Mouse (Mus musculus) embryonic facial prominence, embryonic 15.5 days (tissue): Measurements from ENCODE around the gene Nme9. TPM values are rescaled to one million over a fixed set of nuclear protein-coding genes. Genes with fewer than 3 reads are reported as not detected.

Experiments used
- ATAC-seq: fragments of 200-750 bp; cut with Nextera tagmentation; 2 replicates; pipeline ENCODE4 v1.8.0; 2017; ENCODE audit warnings: low read depth, moderate TSS enrichment; ENCODE audit not compliant: insufficient number of reproducible peaks, low FRiP score, low TSS enrichment
- H3K27ac ChIP-seq: fragments of 300-500 bp; sonication (generic); replicated peaks from 2 replicates; pipeline ENCODE4 v1.5.1; 2015; ENCODE audit warnings: mild to moderate bottlenecking, inconsistent platforms
- H3K27me3 ChIP-seq: fragments of 300-500 bp; sonication (generic); 2 replicates; pipeline ENCODE4 v1.6.1; 2015; ENCODE audit warnings: inconsistent platforms
- H3K36me3 ChIP-seq: fragments of 300-500 bp; sonication (generic); 2 replicates; pipeline ENCODE4 v1.6.1; 2015; ENCODE audit warnings: mild to moderate bottlenecking, inconsistent platforms
- H3K4me1 ChIP-seq: fragments of 300-500 bp; sonication (generic); 2 replicates; pipeline ENCODE4 v1.6.1; 2015; ENCODE audit warnings: inconsistent platforms
- H3K4me2 ChIP-seq: fragments of 300-500 bp; sonication (generic); replicated peaks from 2 replicates; pipeline ENCODE4 v1.6.1; 2015; ENCODE audit warnings: mild to moderate bottlenecking, inconsistent platforms
- H3K4me3 ChIP-seq: fragments of 300-500 bp; sonication (generic); replicated peaks from 2 replicates; pipeline ENCODE4 v1.5.1; 2015; ENCODE audit warnings: mild to moderate bottlenecking, inconsistent platforms
- H3K9ac ChIP-seq: fragments of 300-500 bp; sonication (generic); 2 replicates; pipeline ENCODE4 v1.6.1; 2015; ENCODE audit warnings: inconsistent platforms
- H3K9me3 ChIP-seq: fragments of 300-500 bp; sonication (generic); replicated peaks from 2 replicates; pipeline ENCODE4 v1.6.1; 2016; ENCODE audit warnings: inconsistent platforms
- WGBS: fragments of 180-500 bp; shearing (Covaris S2); methylation state at CpG from one replicate; pipeline ENCODE4 v1.1.7; 2015; 5-methylcytosine and 5-hydroxymethylcytosine counted together
- polyA plus RNA-seq: library from polyadenylated mRNA; unstranded; fragments of >200 nt; fragmentation: Nextera tagmentation; extraction: Ambion mirVana; gene quantifications from 2 replicates; pipeline ENCODE4 v1.2.1, GENCODE M21; 2015

Gene Nme9
- polyA plus RNA-seq, 1 experiment from 2014 or later, result 11.2 TPM

DNA sequence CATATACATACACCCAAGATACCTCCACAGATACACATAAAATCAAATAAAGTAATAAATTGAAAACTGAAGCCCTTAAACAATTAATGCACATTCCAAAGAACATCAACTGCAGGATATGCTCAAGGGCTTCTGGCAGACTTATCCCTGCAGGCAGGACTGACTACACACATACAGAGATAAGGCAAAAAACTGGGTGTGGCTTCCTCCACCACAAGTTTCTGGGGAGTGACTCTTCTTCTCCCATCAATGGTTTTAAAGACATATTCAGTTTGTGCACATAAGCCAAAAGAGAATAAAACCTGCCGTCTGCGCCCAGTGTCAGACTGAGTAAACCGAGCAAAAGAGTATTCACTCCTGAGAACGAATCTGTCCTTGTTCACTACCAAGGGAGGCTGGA, 33.9 kb downstream of the Nme9 start:
- H3K4me3 ChIP-seq, result no peak overlapping the region
- ATAC-seq, result no peak

DNA sequence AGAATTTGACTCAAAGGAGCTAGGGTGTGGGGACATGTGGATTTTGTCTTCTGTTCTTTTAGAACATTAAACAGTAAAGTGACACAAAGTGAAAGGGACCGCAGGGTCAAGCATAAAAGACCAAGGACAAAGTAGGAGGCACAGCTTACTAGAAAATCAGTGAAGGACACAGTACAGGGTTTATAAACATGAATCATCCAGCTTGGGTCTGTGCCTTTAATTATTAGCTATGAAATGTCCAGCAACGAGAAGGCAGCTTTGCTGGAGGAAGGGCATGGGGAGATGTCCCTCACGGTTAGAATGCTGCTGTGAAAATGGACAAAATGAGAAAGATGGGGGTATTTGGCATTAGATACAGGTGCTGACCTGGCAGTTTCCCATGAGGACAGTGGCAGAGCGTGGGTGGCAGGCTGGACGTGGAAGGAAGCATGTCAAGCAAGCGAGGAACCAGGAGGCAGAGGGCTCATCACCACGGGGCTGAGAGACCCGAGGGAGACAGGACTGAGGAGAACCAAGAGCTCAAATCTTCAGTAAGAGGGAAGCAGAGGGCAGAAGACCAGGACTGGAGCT, 35.9 kb downstream of the Nme9 start:
- H3K36me3 ChIP-seq, result peaks cover 44% of the 10 kb centered on the region

More for the DNA sequence above, 33.9 kb downstream of the Nme9 start:
- no peak overlapping the region for H3K4me2 ChIP-seq
- no peak overlapping the region for H3K9ac ChIP-seq
- H3K36me3 ChIP-seq, result peaks cover 43% of the 10 kb centered on the region
- H3K27ac ChIP-seq, result no peak overlapping the region
- no peaks in the 10 kb centered on the region for H3K9me3 ChIP-seq
- H3K27me3 ChIP-seq, result no peaks in the 10 kb centered on the region
- WGBS, result 92% methylated on average over 4 of the region's 4 CpGs
- H3K4me1 ChIP-seq, result no peaks in the 10 kb centered on the region

DNA sequence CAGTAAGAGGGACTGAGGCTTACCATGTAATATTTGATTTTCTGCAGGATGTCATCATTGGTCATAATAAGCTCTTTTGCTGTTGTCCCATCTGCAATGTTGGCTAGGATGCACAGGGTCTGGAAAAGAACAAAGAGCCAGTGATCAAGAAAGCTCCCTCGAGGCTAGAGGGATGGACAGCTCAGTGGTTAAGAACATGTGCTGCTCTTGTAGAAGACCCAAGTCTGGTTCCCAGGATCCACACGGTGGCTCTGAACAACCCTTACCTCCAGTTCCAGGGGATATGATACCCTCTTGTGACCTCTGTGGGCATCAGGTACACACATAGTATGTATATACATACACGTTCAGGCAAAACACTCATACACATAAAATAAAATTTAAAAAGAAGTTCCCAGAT, 36.6 kb downstream of the Nme9 start:
- no peaks in the 10 kb centered on the region for H3K9me3 ChIP-seq
- ATAC-seq, result no peak
- no peaks in the 10 kb centered on the region for H3K4me1 ChIP-seq
- 83% methylated on average over 3 of the region's 3 CpGs for WGBS
- H3K27me3 ChIP-seq, result no peaks in the 10 kb centered on the region
- H3K9ac ChIP-seq, result no peak overlapping the region
- H3K4me3 ChIP-seq, result no peak overlapping the region
- no peak overlapping the region for H3K27ac ChIP-seq
- H3K36me3 ChIP-seq, result peaks cover 44% of the 10 kb centered on the region
- H3K4me2 ChIP-seq, result no peak overlapping the region

More for the DNA sequence above, 35.9 kb downstream of the Nme9 start:
- Histone ChIP-seq H3K9ac (no peak overlapping the region), H3K4me1 (no peaks in the 10 kb centered on the region), H3K9me3 (no peaks in the 10 kb centered on the region), H3K4me3 (no peak overlapping the region), H3K27ac (no peak overlapping the region), H3K4me2 (no peak overlapping the region), H3K27me3 (no peaks in the 10 kb centered on the region)
- no peak for ATAC-seq
- 84% methylated on average over 8 of the region's 8 CpGs for WGBS

DNA sequence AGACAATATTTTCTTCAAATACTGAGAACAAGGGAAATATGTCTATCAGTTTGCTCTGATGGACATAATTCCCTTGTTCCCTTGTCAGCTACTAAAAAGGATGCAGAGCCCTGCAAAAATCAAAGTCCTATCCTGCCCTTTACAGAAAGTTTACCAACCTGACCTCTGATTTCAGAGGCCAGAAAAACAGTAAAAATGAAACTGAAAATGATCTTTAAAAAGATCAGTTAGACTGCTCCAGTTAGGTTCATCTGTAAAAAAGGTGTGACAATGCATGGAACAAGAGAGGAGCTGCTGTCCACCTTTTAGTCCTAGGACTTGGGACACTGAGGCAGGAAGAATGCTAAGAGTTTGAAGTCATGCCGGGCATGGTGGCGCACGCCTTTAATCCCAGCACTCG, 39.8 kb downstream of the Nme9 start:
- Histone ChIP-seq H3K4me2 (no peak overlapping the region), H3K4me3 (no peak overlapping the region), H3K27me3 (no peaks in the 10 kb centered on the region), H3K9me3 (no peaks in the 10 kb centered on the region), H3K9ac (no peak overlapping the region), H3K36me3 (peaks cover 47% of the 10 kb centered on the region), H3K27ac (no peak overlapping the region), H3K4me1 (no peaks in the 10 kb centered on the region)
- ATAC-seq, result no peak
- 89% methylated on average over 4 of the region's 4 CpGs for WGBS

DNA sequence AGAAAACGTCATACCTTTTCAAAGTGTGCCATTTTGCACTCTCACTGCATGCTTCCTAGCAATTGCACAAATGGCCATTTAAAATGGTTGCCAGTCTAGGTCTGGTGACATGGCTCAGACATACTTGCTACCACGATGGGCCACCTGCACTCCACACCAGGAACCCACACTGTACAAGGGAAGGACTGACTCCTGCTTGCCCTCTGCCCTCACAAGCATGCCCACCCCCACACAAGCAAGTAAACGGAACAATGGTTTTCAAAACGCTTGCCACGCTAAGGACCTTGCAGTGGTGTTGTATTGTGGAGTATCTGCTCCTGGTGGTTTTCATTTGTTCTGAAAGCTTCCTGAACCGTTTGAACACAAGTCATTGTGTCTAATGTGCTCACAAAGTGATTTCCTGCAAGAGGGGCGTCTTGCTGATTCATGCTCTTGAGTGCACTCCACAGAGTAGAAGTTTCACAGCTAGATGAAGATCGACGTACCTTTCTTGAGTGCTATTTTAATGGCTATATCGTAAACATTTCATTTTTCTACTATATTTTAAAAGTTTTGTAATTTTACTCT, 41.4 kb downstream of the Nme9 start:
- no peak overlapping the region for H3K4me3 ChIP-seq
- H3K4me2 ChIP-seq, result no peak overlapping the region
- no peak overlapping the region for H3K9ac ChIP-seq
- H3K27ac ChIP-seq, result no peak overlapping the region
- no peaks in the 10 kb centered on the region for H3K27me3 ChIP-seq
- no peaks in the 10 kb centered on the region for H3K4me1 ChIP-seq
- WGBS, result 86% methylated on average over 10 of the region's 10 CpGs
- no peak for ATAC-seq
- H3K36me3 ChIP-seq, result peaks cover 42% of the 10 kb centered on the region
- no peaks in the 10 kb centered on the region for H3K9me3 ChIP-seq

DNA sequence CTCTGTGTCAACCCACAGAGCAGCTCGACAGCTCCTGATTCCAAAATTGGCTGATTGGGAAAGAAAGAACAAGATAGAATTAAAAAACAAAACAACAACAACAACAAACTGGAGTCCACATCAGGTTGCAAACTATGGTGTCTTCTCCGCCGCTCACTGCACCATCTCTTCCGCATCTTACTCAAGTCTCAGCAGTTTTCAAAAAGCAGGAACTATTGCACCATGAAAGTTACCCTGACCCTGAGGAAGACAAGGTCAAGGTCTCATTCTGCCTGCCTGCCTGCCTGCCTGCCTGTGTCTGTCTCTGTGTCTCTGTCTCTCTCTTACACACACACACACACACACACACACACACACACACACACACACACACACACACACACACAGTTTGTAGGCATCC, 48.1 kb downstream of the Nme9 start:
- H3K9me3 ChIP-seq, result no peaks in the 10 kb centered on the region
- ATAC-seq, result no peak
- H3K36me3 ChIP-seq, result peaks cover 29% of the 10 kb centered on the region
- H3K27ac ChIP-seq, result no peak overlapping the region
- H3K4me2 ChIP-seq, result no peak overlapping the region
- no peaks in the 10 kb centered on the region for H3K27me3 ChIP-seq
- no peak overlapping the region for H3K4me3 ChIP-seq
- no peak overlapping the region for H3K9ac ChIP-seq
- no peaks in the 10 kb centered on the region for H3K4me1 ChIP-seq
- WGBS, result 92% methylated on average over 4 of the region's 4 CpGs

DNA sequence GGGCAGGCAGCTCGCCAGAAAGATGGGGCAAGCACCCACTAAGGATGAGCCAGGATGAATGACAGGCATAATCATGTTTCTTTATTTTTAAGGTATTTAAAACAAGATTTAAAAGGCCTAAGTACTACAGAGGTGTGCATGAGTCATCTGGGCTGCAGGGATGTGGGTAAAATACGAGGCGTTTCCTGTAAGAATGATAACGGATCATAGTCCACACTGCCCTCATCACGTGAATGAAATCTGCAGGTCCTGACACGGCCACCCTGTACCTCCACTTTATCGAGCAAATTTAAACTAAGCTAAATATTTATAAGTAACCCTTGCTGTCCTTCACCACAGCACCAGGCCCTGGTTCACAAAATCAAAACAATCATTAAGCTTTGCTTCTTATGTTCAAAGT, 54.6 kb downstream of the Nme9 start:
- 73% methylated on average over 7 of the region's 7 CpGs for WGBS
- Histone ChIP-seq H3K4me2 (no peak overlapping the region), H3K9me3 (no peaks in the 10 kb centered on the region), H3K36me3 (peaks cover 20% of the 10 kb centered on the region), H3K27ac (no peak overlapping the region), H3K4me1 (no peaks in the 10 kb centered on the region), H3K4me3 (no peak overlapping the region), H3K27me3 (no peaks in the 10 kb centered on the region), H3K9ac (no peak overlapping the region)
- ATAC-seq, result no peak

Other genes starting within 250 kb of the Nme9 start
- not detected in 2 replicates for gene Faiml, start 214.2 kb upstream of the Nme9 start, polyA plus RNA-seq
- 26.2 and 29.4 TPM in 2 replicates for gene Cep70, start 208.1 kb upstream of the Nme9 start, polyA plus RNA-seq
- 1.7 and 2.5 TPM in 2 replicates for gene Esyt3, start 92.9 kb upstream of the Nme9 start, polyA plus RNA-seq
- gene Mras, start 14.1 kb upstream of the Nme9 start, polyA plus RNA-seq, result 25.2 and 25.4 TPM in 2 replicates
- gene Armc8, start 117.4 kb downstream of the Nme9 start, polyA plus RNA-seq, result 20.5 and 20.6 TPM in 2 replicates
- gene Dbr1, start 124.3 kb downstream of the Nme9 start, polyA plus RNA-seq, result 23.4 and 27.2 TPM in 2 replicates
- gene A4gnt, start 161.0 kb downstream of the Nme9 start, polyA plus RNA-seq, result not detected in 2 replicates
- gene Dzip1l, start 178.0 kb downstream of the Nme9 start, polyA plus RNA-seq, result 26.7 and 29.1 TPM in 2 replicates